Mouse (Mus musculus) liver, adult 2 months (tissue): ENCODE results near the gene Gtf2e1. TPM values are rescaled to one million over a fixed set of nuclear protein-coding genes. Genes with fewer than 3 reads are reported as not detected.
A peak's percentile ranks its signal among the peaks of the same experiment; 100 is the strongest.

Experiments
- DNase-seq: peaks from one replicate; pipeline ENCODE4 v3.0.0-alpha.2; 2011; ENCODE audit warnings: low read depth, low spot score; ENCODE audit errors: extremely low read depth
- H3K27ac ChIP-seq: fragments of 200-500 bp; replicated peaks from 2 replicates; pipeline ENCODE4 v1.5.1; 2012; ENCODE audit warnings: low read depth, mild to moderate bottlenecking, control low read depth, inconsistent platforms, low read length; ENCODE audit not compliant: insufficient read depth
- H3K27me3 ChIP-seq: fragments of 200-500 bp; 2 replicates; pipeline ENCODE4 v1.6.1; 2012; ENCODE audit warnings: mild to moderate bottlenecking, moderate library complexity, low read length, inconsistent platforms; ENCODE audit not compliant: control insufficient read depth, insufficient read depth
- H3K36me3 ChIP-seq: fragments of 200-500 bp; 2 replicates; pipeline ENCODE4 v1.6.1; 2012; ENCODE audit warnings: low read length, inconsistent platforms; ENCODE audit not compliant: control insufficient read depth, insufficient read depth
- H3K4me1 ChIP-seq: fragments of 200-500 bp; 2 replicates; pipeline ENCODE4 v1.6.1; 2011; ENCODE audit warnings: low read length; ENCODE audit not compliant: control insufficient read depth, insufficient read depth
- H3K4me3 ChIP-seq: fragments of 200-500 bp; 2 replicates; pipeline ENCODE4 v1.5.1; 2011; ENCODE audit warnings: low read depth, mild to moderate bottlenecking, control low read depth, low read length, moderate library complexity; ENCODE audit not compliant: insufficient read depth
- H3K79me2 ChIP-seq: fragments of 200-500 bp; 2 replicates; pipeline ENCODE4 v1.6.1; 2012; ENCODE audit warnings: inconsistent platforms, mild to moderate bottlenecking, low read length, moderate library complexity; ENCODE audit not compliant: control insufficient read depth, insufficient read depth
- H3K9ac ChIP-seq: fragments of 200-500 bp; 2 replicates; pipeline ENCODE4 v1.6.1; 2012; ENCODE audit warnings: low read depth, mild to moderate bottlenecking, control low read depth, inconsistent platforms, low read length
- CTCF ChIP-seq: fragments of 200-500 bp; IDR thresholded peaks from 2 replicates; pipeline ENCODE4 v1.5.1; 2011; ENCODE audit warnings: low read depth, low read length, control low read depth
- POLR2A ChIP-seq: fragments of 200-500 bp; IDR thresholded peaks from 2 replicates; pipeline ENCODE4 v1.6.1; 2011; ENCODE audit warnings: low read length, control low read depth; ENCODE audit not compliant: insufficient read depth; ENCODE audit errors: extremely low read depth
- WGBS: fragments of 180-500 bp; shearing (Covaris S2); methylation state at CpG from one replicate; pipeline ENCODE4 v1.1.7; 2018; 5-methylcytosine and 5-hydroxymethylcytosine counted together
- polyA plus RNA-seq: library from polyadenylated mRNA; depleted of rRNA; stranded (reverse); fragments of >200 nt; gene quantifications from 2 replicates; pipeline ENCODE4 v1.2.3, GENCODE M21; 2012
- total RNA-seq: library from RNA; depleted of rRNA; stranded (reverse); fragments of >200 nt; gene quantifications from 2 replicates; pipeline ENCODE4 v1.2.3, GENCODE M21; 2014

Gtf2e1 gene
- total and polyA plus RNA-seq, 2 experiments: 5.0 to 7.2 TPM

DNA sequence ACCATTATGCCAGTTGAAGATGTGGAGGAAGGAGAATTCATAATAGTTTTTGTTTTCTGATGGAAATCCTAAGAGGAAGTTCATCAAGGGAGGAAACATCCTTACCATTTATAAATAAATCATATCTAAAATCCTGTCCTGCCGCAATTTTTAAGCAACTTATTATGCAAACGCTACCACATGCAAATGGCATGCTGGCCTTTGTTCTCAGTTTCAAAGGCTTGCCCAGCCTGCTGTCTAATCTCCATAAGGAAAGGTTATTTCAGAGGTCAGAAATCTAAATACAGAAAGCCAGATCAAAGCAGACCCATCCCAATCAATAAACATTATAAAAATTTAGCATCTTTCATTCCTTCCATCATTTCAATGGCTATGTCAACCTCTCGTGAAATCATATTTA, 42.3 kb upstream of the Gtf2e1 start:
- Histone ChIP-seq H3K27ac (peak overlapping the region; percentile 100), H3K9ac (peak overlapping the region; percentile 90)
- WGBS: 15% methylated on average over 3 of the region's 3 CpGs

DNA sequence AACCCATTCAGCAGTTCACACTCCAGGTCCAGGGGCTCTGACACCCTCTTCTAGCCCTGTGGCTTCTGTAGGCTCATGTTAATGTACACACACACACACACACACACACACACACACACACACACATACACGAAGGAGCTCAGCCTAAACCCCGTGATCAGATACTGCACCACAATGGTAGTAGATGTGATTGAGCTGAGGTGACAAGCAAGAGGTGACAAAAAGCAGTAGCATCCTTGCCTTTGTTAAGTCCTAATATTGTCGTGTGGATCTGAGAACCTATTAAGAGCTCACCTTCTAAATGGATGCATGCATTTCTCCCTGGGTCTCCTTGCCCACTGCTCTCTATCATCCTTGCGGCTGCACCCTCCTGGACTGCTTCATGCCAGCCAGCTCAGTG, 41.1 kb upstream of the Gtf2e1 start:
- Histone ChIP-seq H3K9ac (peak overlapping the region; percentile 79), H3K27me3 (no peaks in the 10 kb centered on the region), H3K27ac (peak overlapping the region; percentile 100), H3K4me1 (peaks cover 24% of the 10 kb centered on the region), H3K4me3 (peak overlapping the region; percentile 88), H3K36me3 (peaks cover 14% of the 10 kb centered on the region; the same call in 1 of the 2 replicates), H3K79me2 (peaks cover 19% of the 10 kb centered on the region; the same call in 1 of the 2 replicates)
- peak; percentile 61 for DNase-seq
- WGBS: 25% methylated on average over 4 of the region's 4 CpGs
- TF ChIP-seq POLR2A: no peak

More for the DNA sequence above, 42.3 kb upstream of the Gtf2e1 start:
- peaks cover 20% of the 10 kb centered on the region; the same call in 1 of the 2 replicates for H3K79me2 ChIP-seq
- peak overlapping the region; percentile 88 for H3K4me3 ChIP-seq
- H3K36me3 ChIP-seq: peaks cover 19% of the 10 kb centered on the region
- DNase-seq: peak; percentile 82
- TF ChIP-seq CTCF (no peak), POLR2A (no peak)
- H3K27me3 ChIP-seq: no peaks in the 10 kb centered on the region
- H3K4me1 ChIP-seq: peaks cover 21% of the 10 kb centered on the region

DNA sequence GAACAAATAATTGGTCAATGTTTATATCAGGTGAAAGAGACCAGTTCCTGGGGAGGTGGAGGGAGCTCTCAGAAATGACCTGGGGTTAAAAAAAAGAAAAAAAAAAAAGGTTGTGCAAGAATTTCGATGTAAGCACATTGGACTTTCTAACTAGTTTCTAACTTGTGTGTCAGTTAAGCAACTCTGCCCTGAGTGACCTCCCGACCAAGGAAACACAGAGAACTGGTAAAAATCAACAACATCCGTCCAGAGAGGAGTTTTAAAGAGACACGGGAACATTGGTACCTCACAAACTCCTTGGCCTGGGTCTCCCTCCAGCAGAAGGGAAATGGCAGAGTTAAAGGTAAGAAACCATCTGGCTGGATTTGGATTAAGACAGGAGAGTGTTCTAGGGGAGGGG, 40.4 kb upstream of the Gtf2e1 start, which contains the start of gene Hgd:
TSS of gene Hgd (plus strand) at position 160 of the 400 bp plus-strand sequence.
- TF ChIP-seq CTCF (no peak), POLR2A (no peak)
- Histone ChIP-seq H3K9ac (peak within 1 kb of the TSS; percentile 79), H3K4me3 (peak within 1 kb of the TSS; percentile 88), H3K79me2 (peaks cover 13% of the 10 kb centered on the region; the same call in 1 of the 2 replicates), H3K4me1 (peaks cover 18% of the 10 kb centered on the region), H3K36me3 (peaks cover 9% of the 10 kb centered on the region; the same call in 1 of the 2 replicates), H3K27ac (peak within 1 kb of the TSS; percentile 100), H3K27me3 (no peaks in the 10 kb centered on the region)
- peak; percentile 99 for DNase-seq
- 22% methylated on average over 4 of the region's 4 CpGs for WGBS

DNA sequence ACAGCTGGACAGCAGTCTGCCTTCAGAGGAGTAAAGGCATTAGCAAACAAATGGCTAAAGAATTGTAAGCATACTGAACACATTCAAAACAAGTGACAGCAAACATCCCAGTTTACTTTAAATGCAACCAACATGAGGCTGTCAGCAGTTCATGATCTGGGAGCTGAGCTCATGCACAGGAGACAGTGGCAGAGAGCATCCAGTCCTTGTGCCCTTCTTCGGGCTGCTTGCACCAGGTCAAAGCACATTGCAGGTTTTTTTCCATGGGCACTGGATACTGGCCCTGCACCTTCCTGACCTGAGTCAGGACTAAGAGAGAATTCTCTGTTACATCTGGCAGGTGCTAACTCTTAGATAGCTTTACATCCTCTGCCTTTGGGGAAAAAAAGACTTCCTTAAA, 40.0 kb upstream of the Gtf2e1 start:
- Histone ChIP-seq H3K4me1 (peaks cover 18% of the 10 kb centered on the region), H3K9ac (peak overlapping the region; percentile 5), H3K27ac (peak overlapping the region; percentile 74), H3K27me3 (no peaks in the 10 kb centered on the region), H3K36me3 (peaks cover 7% of the 10 kb centered on the region; the same call in 1 of the 2 replicates), H3K4me3 (no peak overlapping the region), H3K79me2 (peaks cover 13% of the 10 kb centered on the region; the same call in 1 of the 2 replicates)
- no peak for TF ChIP-seq CTCF
- TF ChIP-seq POLR2A: no peak
- DNase-seq: peak; percentile 91
- whole genome bisulfite sequencing: 15% methylated on average over 1 of the region's 1 CpGs

DNA sequence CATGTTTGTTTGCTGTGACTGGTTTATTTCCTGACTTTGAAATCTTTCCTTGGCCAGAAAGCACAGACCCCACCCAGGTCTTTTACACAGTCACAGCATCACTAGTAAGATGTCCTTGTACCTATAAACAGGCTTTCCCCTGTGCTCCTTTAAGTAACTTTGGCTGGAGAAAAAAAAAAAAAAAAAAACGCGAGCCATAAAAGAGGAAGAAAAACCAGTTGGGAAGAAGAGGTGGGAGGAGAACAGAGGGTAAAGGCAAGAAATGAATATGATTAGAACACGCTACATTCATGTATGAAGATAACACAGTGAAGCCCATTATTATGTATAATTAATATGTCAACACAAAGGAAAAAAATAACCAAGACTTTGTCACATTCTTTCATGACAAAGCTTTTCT, 35.7 kb upstream of the Gtf2e1 start:
- H3K79me2 ChIP-seq: no peaks in the 10 kb centered on the region
- peaks cover 4% of the 10 kb centered on the region; the same call in 1 of the 2 replicates for H3K36me3 ChIP-seq
- 74% methylated on average over 3 of the region's 3 CpGs for WGBS
- peaks cover 16% of the 10 kb centered on the region for H3K4me1 ChIP-seq
- TF ChIP-seq CTCF (no peak), POLR2A (no peak)
- H3K4me3 ChIP-seq: no peak overlapping the region
- no peak overlapping the region for H3K27ac ChIP-seq
- no peak for DNase-seq
- no peak overlapping the region for H3K9ac ChIP-seq
- no peaks in the 10 kb centered on the region for H3K27me3 ChIP-seq

DNA sequence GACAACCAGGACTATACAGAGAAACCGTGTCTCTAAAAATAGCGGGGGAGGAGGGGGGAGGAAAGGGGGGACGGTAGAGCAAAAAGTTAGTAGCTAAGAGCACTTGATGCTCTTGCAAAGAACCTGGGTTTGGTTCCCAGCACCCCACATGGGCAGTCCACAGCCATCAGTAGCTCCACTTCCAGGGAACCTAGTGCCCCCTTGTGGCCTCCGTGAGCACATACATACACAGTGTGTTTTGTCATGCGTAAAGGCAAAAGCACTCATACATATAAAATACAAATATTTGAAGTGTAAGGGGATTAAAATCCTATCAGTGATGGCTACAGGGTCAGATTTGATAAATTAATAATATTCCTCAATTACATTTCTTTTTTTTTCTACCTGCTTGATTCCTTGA, 33.5 kb upstream of the Gtf2e1 start:
- no peak overlapping the region for H3K9ac ChIP-seq
- no peaks in the 10 kb centered on the region for H3K79me2 ChIP-seq
- TF ChIP-seq CTCF: peak; percentile 28
- TF ChIP-seq POLR2A: no peak

More for the DNA sequence above, 33.5 kb upstream of the Gtf2e1 start:
- Histone ChIP-seq H3K4me1 (0 out of 2 replicates have a peak, but pooled peaks cover 4% of the 10 kb centered on the region), H3K36me3 (peaks cover 4% of the 10 kb centered on the region; the same call in 1 of the 2 replicates), H3K27me3 (no peaks in the 10 kb centered on the region), H3K4me3 (no peak overlapping the region), H3K27ac (no peak overlapping the region)
- no peak for DNase-seq
- 98% methylated on average over 5 of the region's 5 CpGs for WGBS
